Mouse (Mus musculus): Measurements from ENCODE around the gene Rad54l2. TPM values are rescaled to one million over a fixed set of nuclear protein-coding genes. Genes with fewer than 3 reads are reported as not detected.

The Rad54l2 gene
- polyA plus RNA-seq, 1 experiment from 2014 or later: 5.2 TPM

DNA sequence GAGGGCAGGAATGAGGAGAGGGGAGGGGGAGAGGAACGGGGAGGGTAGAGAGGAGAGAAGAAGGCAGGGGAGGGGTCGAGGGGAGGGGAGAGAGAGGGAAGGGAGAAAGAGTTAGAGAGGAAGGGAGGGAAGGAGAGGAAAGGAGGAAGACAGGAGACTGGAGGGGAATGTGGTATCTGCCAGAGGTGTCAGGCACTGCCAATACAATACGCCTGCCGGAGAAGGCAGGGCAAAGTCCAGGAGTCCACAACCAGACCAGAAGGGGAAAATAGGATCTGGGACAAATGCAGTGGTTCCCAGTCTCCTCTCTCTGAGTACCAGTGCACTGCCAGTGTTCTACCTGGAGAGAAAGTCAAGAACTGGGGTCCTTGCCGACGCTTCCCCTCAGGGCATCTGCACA lies 1.8 kb upstream of the Rad54l2 start:
- Histone ChIP-seq H3K4me2 (ENCODE audit: low read depth, low read length) (no peak overlapping the region), H3K27ac (replicated peaks; ENCODE audit: low read depth, low read length) (no peak overlapping the region), H3K27me3 (ENCODE audit: control insufficient read depth, insufficient read depth, low read length) (no peaks in the 10 kb centered on the region), H3K36me3 (replicated peaks; ENCODE audit: control insufficient read depth, insufficient read depth, low read depth, low read length) (no peaks in the 10 kb centered on the region), H3K9me3 (replicated peaks; ENCODE audit: control insufficient read depth, low read length) (no peaks in the 10 kb centered on the region), H3K9ac (replicated peaks; ENCODE audit: low read length) (no peak overlapping the region), H3K4me3 (ENCODE audit: low read depth, low read length) (no peak overlapping the region), H3K4me1 (ENCODE audit: control insufficient read depth, insufficient read depth, low read length) (no peaks in the 10 kb centered on the region)
- ATAC-seq (replicated peaks; ENCODE audit: insufficient number of reproducible peaks, low FRiP score, low TSS enrichment, low read depth): no peak
- 69% methylated on average over 6 of the region's 6 CpGs for WGBS
- no peak for DNase-seq (ENCODE audit: low spot score)

GRCm38 (mm10) chr9:106789363-106789762 lies 369 bp upstream of the Rad54l2 start:
- peak overlapping the region; percentile 44 for H3K4me2 ChIP-seq (ENCODE audit: low read depth, low read length)
- no peaks in the 10 kb centered on the region for H3K9me3 ChIP-seq (replicated peaks; ENCODE audit: control insufficient read depth, low read length)
- no peaks in the 10 kb centered on the region for H3K36me3 ChIP-seq (replicated peaks; ENCODE audit: control insufficient read depth, insufficient read depth, low read depth, low read length)
- H3K9ac ChIP-seq (replicated peaks; ENCODE audit: low read length): peak overlapping the region; percentile 99
- H3K4me3 ChIP-seq (ENCODE audit: low read depth, low read length): peak overlapping the region; percentile 98
- no peak for ATAC-seq (replicated peaks; ENCODE audit: insufficient number of reproducible peaks, low FRiP score, low TSS enrichment, low read depth)
- no peaks in the 10 kb centered on the region for H3K4me1 ChIP-seq (ENCODE audit: control insufficient read depth, insufficient read depth, low read length)
- WGBS: 19% methylated on average over 10 of the region's 10 CpGs
- peak; percentile 4 for DNase-seq (ENCODE audit: low spot score)
- no peak overlapping the region for H3K27ac ChIP-seq (replicated peaks; ENCODE audit: low read depth, low read length)
- no peaks in the 10 kb centered on the region for H3K27me3 ChIP-seq (ENCODE audit: control insufficient read depth, insufficient read depth, low read length)

GRCm38 (mm10) chr9:106787979-106788811 lies 799 bp downstream of the Rad54l2 start:
- no peaks in the 10 kb centered on the region for H3K27me3 ChIP-seq (ENCODE audit: control insufficient read depth, insufficient read depth, low read length)
- H3K4me1 ChIP-seq (ENCODE audit: control insufficient read depth, insufficient read depth, low read length): no peaks in the 10 kb centered on the region
- ATAC-seq (replicated peaks; ENCODE audit: insufficient number of reproducible peaks, low FRiP score, low TSS enrichment, low read depth): peak; percentile 61; the same call in 1 of the 2 replicates
- no peaks in the 10 kb centered on the region for H3K9me3 ChIP-seq (replicated peaks; ENCODE audit: control insufficient read depth, low read length)
- no peaks in the 10 kb centered on the region for H3K36me3 ChIP-seq (replicated peaks; ENCODE audit: control insufficient read depth, insufficient read depth, low read depth, low read length)
- 8% methylated on average over 23 of the region's 23 CpGs for WGBS
- H3K4me2 ChIP-seq (ENCODE audit: low read depth, low read length): peak overlapping the region; percentile 84
- H3K27ac ChIP-seq (replicated peaks; ENCODE audit: low read depth, low read length): peak overlapping the region; percentile 84
- H3K4me3 ChIP-seq (ENCODE audit: low read depth, low read length): peak overlapping the region; percentile 98
- peak overlapping the region; percentile 99 for H3K9ac ChIP-seq (replicated peaks; ENCODE audit: low read length)
- peak; percentile 7 for DNase-seq (ENCODE audit: low spot score)

DNA sequence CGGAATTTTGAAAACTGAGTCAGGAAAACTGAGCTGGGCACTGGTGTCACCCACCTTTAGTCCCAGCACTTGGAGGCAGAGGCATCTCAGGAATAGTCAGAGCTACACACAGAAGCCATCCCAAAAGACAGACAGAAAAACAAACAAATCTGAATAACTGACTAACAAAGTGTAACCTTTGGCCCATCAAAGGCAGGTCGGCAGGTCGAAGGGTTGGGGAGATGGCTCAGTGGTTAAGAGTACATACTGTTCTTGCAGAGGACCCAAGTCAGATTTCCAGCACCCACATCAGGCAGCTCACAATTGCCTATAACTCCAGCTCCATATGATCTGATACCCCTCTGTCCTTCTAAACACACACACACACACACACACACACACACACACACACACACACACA lies 3.8 kb downstream of the Rad54l2 start:
- H3K9me3 ChIP-seq (replicated peaks; ENCODE audit: control insufficient read depth, low read length): no peaks in the 10 kb centered on the region
- no peak overlapping the region for H3K9ac ChIP-seq (replicated peaks; ENCODE audit: low read length)
- no peaks in the 10 kb centered on the region for H3K4me1 ChIP-seq (ENCODE audit: control insufficient read depth, insufficient read depth, low read length)
- no peak for DNase-seq (ENCODE audit: low spot score)
- no peak overlapping the region for H3K27ac ChIP-seq (replicated peaks; ENCODE audit: low read depth, low read length)
- H3K4me3 ChIP-seq (ENCODE audit: low read depth, low read length): no peak overlapping the region
- no peaks in the 10 kb centered on the region for H3K27me3 ChIP-seq (ENCODE audit: control insufficient read depth, insufficient read depth, low read length)
- 80% methylated on average over 3 of the region's 3 CpGs for WGBS
- H3K36me3 ChIP-seq (replicated peaks; ENCODE audit: control insufficient read depth, insufficient read depth, low read depth, low read length): no peaks in the 10 kb centered on the region
- ATAC-seq (replicated peaks; ENCODE audit: insufficient number of reproducible peaks, low FRiP score, low TSS enrichment, low read depth): no peak
- no peak overlapping the region for H3K4me2 ChIP-seq (ENCODE audit: low read depth, low read length)

DNA sequence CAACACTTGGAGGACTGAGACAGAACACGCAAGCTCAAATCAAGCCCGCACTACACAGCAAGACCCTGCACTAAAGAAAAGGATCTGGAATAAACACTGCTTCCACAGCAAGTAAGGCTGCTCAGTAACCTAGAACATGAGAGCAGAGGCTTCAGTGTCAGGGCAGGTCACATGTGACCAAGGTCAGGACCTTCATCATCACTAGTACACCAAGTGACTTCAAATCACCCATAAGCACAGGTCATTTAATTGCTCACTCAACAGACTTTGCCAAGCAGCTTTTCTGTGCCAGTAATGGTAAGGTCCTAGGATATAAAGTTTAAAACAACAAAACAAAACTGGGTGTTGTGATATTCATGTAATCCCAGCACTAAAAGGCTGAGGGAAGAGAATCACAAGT lies 5.4 kb downstream of the Rad54l2 start:
- no peaks in the 10 kb centered on the region for H3K4me1 ChIP-seq (ENCODE audit: control insufficient read depth, insufficient read depth, low read length)
- no peak overlapping the region for H3K4me3 ChIP-seq (ENCODE audit: low read depth, low read length)
- no peak for DNase-seq (ENCODE audit: low spot score)
- H3K9ac ChIP-seq (replicated peaks; ENCODE audit: low read length): no peak overlapping the region
- H3K9me3 ChIP-seq (replicated peaks; ENCODE audit: control insufficient read depth, low read length): no peaks in the 10 kb centered on the region
- no peaks in the 10 kb centered on the region for H3K27me3 ChIP-seq (ENCODE audit: control insufficient read depth, insufficient read depth, low read length)
- no peak for ATAC-seq (replicated peaks; ENCODE audit: insufficient number of reproducible peaks, low FRiP score, low TSS enrichment, low read depth)
- H3K4me2 ChIP-seq (ENCODE audit: low read depth, low read length): no peak overlapping the region
- no peak overlapping the region for H3K27ac ChIP-seq (replicated peaks; ENCODE audit: low read depth, low read length)
- 95% methylated on average over 2 of the region's 2 CpGs for WGBS
- no peaks in the 10 kb centered on the region for H3K36me3 ChIP-seq (replicated peaks; ENCODE audit: control insufficient read depth, insufficient read depth, low read depth, low read length)

DNA sequence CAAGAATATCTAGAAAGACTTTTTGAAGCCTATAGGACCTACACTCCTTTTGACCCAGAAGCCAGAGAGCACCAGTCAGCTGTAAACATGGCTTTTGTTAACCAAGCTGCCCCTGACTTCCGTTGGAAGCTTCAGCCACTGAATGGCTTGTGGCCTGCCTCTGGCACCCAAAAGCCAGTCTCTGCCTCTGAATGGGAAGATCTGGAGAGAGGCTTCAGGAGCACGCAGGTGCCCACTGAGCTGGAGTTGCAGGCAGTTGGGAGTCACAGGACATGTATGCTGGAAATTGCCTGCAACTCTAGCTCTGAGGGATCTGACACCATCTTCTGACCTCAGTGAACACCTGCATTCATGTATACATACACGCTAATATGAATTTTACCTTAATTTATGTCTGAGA lies 8.9 kb downstream of the Rad54l2 start:
- no peaks in the 10 kb centered on the region for H3K36me3 ChIP-seq (replicated peaks; ENCODE audit: control insufficient read depth, insufficient read depth, low read depth, low read length)
- WGBS: 85% methylated on average over 3 of the region's 3 CpGs
- ATAC-seq (replicated peaks; ENCODE audit: insufficient number of reproducible peaks, low FRiP score, low TSS enrichment, low read depth): no peak
- H3K4me3 ChIP-seq (ENCODE audit: low read depth, low read length): no peak overlapping the region
- no peaks in the 10 kb centered on the region for H3K9me3 ChIP-seq (replicated peaks; ENCODE audit: control insufficient read depth, low read length)
- H3K4me2 ChIP-seq (ENCODE audit: low read depth, low read length): no peak overlapping the region
- DNase-seq (ENCODE audit: low spot score): no peak
- no peak overlapping the region for H3K9ac ChIP-seq (replicated peaks; ENCODE audit: low read length)
- H3K27me3 ChIP-seq (ENCODE audit: control insufficient read depth, insufficient read depth, low read length): no peaks in the 10 kb centered on the region
- no peaks in the 10 kb centered on the region for H3K4me1 ChIP-seq (ENCODE audit: control insufficient read depth, insufficient read depth, low read length)
- H3K27ac ChIP-seq (replicated peaks; ENCODE audit: low read depth, low read length): no peak overlapping the region

DNA sequence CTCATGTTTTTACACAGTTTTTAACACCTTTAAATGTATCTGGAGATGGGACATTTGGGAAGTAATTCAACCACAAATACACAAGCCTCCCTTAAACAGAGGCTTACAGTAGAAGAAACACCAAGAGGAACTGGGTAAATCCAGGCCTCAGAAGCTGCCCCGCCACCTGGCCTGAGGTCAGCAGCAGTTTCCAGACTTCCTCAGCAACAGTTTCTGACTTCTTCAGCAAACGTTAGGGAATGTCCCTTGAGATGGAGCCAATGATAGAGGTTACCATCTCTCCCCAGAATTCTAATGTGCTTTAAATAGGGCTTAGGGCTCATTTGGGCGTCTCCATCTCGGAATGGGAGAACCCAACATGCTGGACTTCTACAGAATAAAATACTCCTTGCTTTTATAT lies 10.7 kb downstream of the Rad54l2 start:
- Histone ChIP-seq H3K27ac (replicated peaks; ENCODE audit: low read depth, low read length) (no peak overlapping the region), H3K9ac (replicated peaks; ENCODE audit: low read length) (no peak overlapping the region), H3K36me3 (replicated peaks; ENCODE audit: control insufficient read depth, insufficient read depth, low read depth, low read length) (no peaks in the 10 kb centered on the region), H3K4me3 (ENCODE audit: low read depth, low read length) (no peak overlapping the region), H3K4me1 (ENCODE audit: control insufficient read depth, insufficient read depth, low read length) (no peaks in the 10 kb centered on the region), H3K4me2 (ENCODE audit: low read depth, low read length) (no peak overlapping the region), H3K9me3 (replicated peaks; ENCODE audit: control insufficient read depth, low read length) (no peaks in the 10 kb centered on the region), H3K27me3 (ENCODE audit: control insufficient read depth, insufficient read depth, low read length) (no peaks in the 10 kb centered on the region)
- whole genome bisulfite sequencing: 85% methylated on average over 4 of the region's 4 CpGs
- DNase-seq (ENCODE audit: low spot score): no peak
- ATAC-seq (replicated peaks; ENCODE audit: insufficient number of reproducible peaks, low FRiP score, low TSS enrichment, low read depth): no peak

DNA sequence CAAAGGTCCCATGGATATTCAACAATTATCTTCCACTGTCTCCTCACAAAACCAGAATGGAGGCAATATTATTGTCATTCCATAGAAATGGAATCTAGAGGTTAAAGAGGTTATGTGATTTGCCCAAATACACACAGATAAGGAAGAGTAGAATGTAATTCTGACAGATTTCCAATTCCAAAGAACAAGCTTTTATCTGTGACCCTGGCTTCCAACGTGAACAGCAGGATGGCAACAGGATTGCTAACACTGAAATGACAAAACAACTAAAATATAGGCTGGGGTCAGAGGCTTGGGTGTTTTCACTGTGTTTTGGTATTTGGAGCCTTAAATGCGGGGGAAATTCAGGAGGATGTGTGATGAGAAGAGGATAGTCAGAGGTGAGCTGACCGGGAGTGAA lies 11.6 kb downstream of the Rad54l2 start:
- ATAC-seq (replicated peaks; ENCODE audit: insufficient number of reproducible peaks, low FRiP score, low TSS enrichment, low read depth) (no peak), DNase-seq (ENCODE audit: low spot score) (no peak)
- H3K27me3 ChIP-seq (ENCODE audit: control insufficient read depth, insufficient read depth, low read length): no peaks in the 10 kb centered on the region
- no peak overlapping the region for H3K4me3 ChIP-seq (ENCODE audit: low read depth, low read length)
- no peaks in the 10 kb centered on the region for H3K4me1 ChIP-seq (ENCODE audit: control insufficient read depth, insufficient read depth, low read length)
- no peak overlapping the region for H3K4me2 ChIP-seq (ENCODE audit: low read depth, low read length)
- WGBS: 93% methylated on average over 3 of the region's 3 CpGs
- H3K9me3 ChIP-seq (replicated peaks; ENCODE audit: control insufficient read depth, low read length): no peaks in the 10 kb centered on the region
- H3K27ac ChIP-seq (replicated peaks; ENCODE audit: low read depth, low read length): no peak overlapping the region
- no peak overlapping the region for H3K9ac ChIP-seq (replicated peaks; ENCODE audit: low read length)
- no peaks in the 10 kb centered on the region for H3K36me3 ChIP-seq (replicated peaks; ENCODE audit: control insufficient read depth, insufficient read depth, low read depth, low read length)

Measured in embryonic facial prominence, embryonic 11.5 days (tissue).